Comparison of ENCODE assay signal across 22 mouse cellular contexts in the genomic region with DNA sequence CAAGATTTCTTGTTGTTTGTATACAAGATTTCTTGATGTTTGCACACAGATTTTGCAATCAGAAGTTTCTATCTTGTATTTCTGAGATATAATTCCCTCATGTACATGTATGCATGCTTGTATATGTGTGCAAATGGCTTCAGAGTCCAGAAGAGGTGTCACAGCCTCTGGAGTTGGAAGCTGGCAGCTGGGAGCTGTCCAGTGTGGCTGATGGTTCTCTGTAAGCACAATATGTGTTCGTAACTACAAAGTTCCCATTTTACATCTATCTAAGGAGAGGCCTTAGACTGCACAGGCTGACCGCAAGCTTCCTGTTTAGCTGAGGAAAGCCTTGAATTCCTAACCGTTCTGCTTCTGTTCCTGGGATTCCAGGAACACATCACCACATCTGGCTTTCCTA.
"Had no signal": no experiment of that assay in that cellular context is flagged by ENCODE, and none has a peak within 500 bp of the region (broad histone marks: within the 10 kb centered on the region; RNA-seq: fewer than 3 reads in every experiment).

No protein-coding gene starts in this region.

- ATAC-seq: hindbrain, postnatal 0 days; intestine, embryonic 16.5 days had no signal

- H3K27ac ChIP-seq: heart, embryonic 10.5 days; hindbrain, embryonic 13.5 days; hindbrain, embryonic 15.5 days; hindbrain, postnatal 0 days; kidney, embryonic 15.5 days; kidney, postnatal 0 days; limb, embryonic 13.5 days; limb, embryonic 15.5 days had no signal

- H3K9ac ChIP-seq: heart, embryonic 12.5 days; hindbrain, embryonic 13.5 days; hindbrain, embryonic 15.5 days; kidney, embryonic 15.5 days; limb, embryonic 13.5 days; limb, embryonic 15.5 days had no signal

- DNase-seq: gastrocnemius, postnatal 14 days; gastrocnemius, postnatal 36 days; heart, adult 18-20 months; heart, postnatal 10 days; kidney, adult 11 months; kidney, adult 2 months; kidney, adult 9 months; kidney, postnatal 14 days; kidney, postnatal 36 days; layer of hippocampus, adult 9-11 months; layer of hippocampus, postnatal 36 days; left cerebral cortex, postnatal 4 days had no signal

- H3K4me2 ChIP-seq: heart, embryonic 12.5 days; hindbrain, embryonic 13.5 days; hindbrain, embryonic 15.5 days; kidney, embryonic 15.5 days; limb, embryonic 13.5 days; limb, embryonic 15.5 days had no signal

- H3K27me3 ChIP-seq: heart, embryonic 12.5 days; hindbrain, embryonic 13.5 days; hindbrain, embryonic 15.5 days; kidney, embryonic 15.5 days; limb, embryonic 13.5 days; limb, embryonic 15.5 days had no signal

- H3K9me3 ChIP-seq: heart, embryonic 10.5 days; heart, embryonic 12.5 days; hindbrain, embryonic 13.5 days; hindbrain, embryonic 15.5 days; kidney, embryonic 15.5 days; limb, embryonic 13.5 days; limb, embryonic 15.5 days had no signal

- H3K4me1 ChIP-seq: heart, embryonic 10.5 days; heart, embryonic 12.5 days; hindbrain, embryonic 13.5 days; hindbrain, embryonic 15.5 days; kidney, embryonic 15.5 days; limb, embryonic 13.5 days; limb, embryonic 15.5 days had no signal

- H3K4me3 ChIP-seq: heart, embryonic 10.5 days; heart, embryonic 12.5 days; hindbrain, embryonic 13.5 days; hindbrain, embryonic 15.5 days; kidney, embryonic 15.5 days; limb, embryonic 13.5 days; limb, embryonic 15.5 days had no signal

- H3K36me3 ChIP-seq: heart, embryonic 10.5 days; heart, embryonic 12.5 days; hindbrain, embryonic 13.5 days; hindbrain, embryonic 15.5 days; kidney, embryonic 15.5 days; limb, embryonic 13.5 days; limb, embryonic 15.5 days had no signal
